In the genomic region with DNA sequence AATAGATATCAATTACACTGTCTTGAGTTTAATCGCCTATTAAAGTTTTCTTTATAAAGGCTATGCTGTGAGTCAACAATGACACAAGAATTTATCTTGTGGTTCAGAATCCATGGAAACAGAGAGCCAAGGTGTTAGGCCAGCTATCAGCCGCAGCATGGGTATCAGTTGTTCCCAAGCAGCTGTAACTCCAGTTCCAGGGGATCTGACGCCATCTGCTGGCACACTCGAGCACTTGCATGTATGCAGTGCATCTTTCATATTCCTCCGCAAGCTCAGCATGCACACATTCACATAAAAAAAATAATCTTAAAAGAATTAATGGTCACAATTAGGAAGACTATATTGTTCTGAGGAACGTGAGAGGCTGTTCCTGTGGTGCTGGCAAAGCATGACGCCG, we compare ENCODE assay signal across 9 mouse cellular contexts. TPM values are rescaled to one million over a fixed set of nuclear protein-coding genes. Genes with fewer than 3 reads are reported as not detected.
DNase-seq lines count a peak whose midpoint lies in the region; ATAC-seq and TF ChIP-seq lines count a peak whose summit lies in the region.
"Had no signal": no experiment of that assay in that cellular context is flagged by ENCODE, and none has a peak within 500 bp of the region (broad histone marks: within the 10 kb centered on the region; RNA-seq: fewer than 3 reads in every experiment).

No protein-coding gene starts in this region.

- no peaks in the 10 kb centered on the region for H3K36me3 ChIP-seq in liver, adult 2 months (ENCODE audit: control insufficient read depth, insufficient read depth, low read length)
- no peaks in the 10 kb centered on the region for H3K36me3 ChIP-seq in liver, embryonic 11.5 days (ENCODE audit: control insufficient read depth, insufficient read depth, low read length)
- H3K36me3 ChIP-seq: heart, embryonic 15.5 days had no signal

- 44% methylated on average over 8 of the region's 8 CpGs for WGBS in liver, adult 2 months
- 45% methylated on average over 8 of the region's 8 CpGs for WGBS in liver, embryonic 11.5 days

- ATAC-seq in liver, embryonic 11.5 days (replicated peaks; ENCODE audit: low FRiP score): no peak
- no peak for ATAC-seq in inflammation-experienced regulatory T-cells, adult 6 months

- H3K4me2 ChIP-seq in liver, embryonic 11.5 days: no peak overlapping the region
- H3K4me2 ChIP-seq: heart, embryonic 15.5 days had no signal

- no peaks in the 10 kb centered on the region for H3K9me3 ChIP-seq in liver, embryonic 11.5 days (ENCODE audit: control insufficient read depth, low read length)
- H3K9me3 ChIP-seq: heart, embryonic 15.5 days had no signal

- TF ChIP-seq CTCF in liver, adult 2 months (IDR thresholded peaks at IDR 0.05; ENCODE audit: low read depth, low read length): peak; percentile 55

- H3K27me3 ChIP-seq in liver, adult 2 months (ENCODE audit: control insufficient read depth, insufficient read depth, low read length): no peaks in the 10 kb centered on the region
- no peaks in the 10 kb centered on the region for H3K27me3 ChIP-seq in liver, embryonic 11.5 days (replicated peaks; ENCODE audit: control insufficient read depth, insufficient read depth, low read length)

- TF ChIP-seq POLR2A in liver, adult 2 months (IDR thresholded peaks at IDR 0.05; ENCODE audit: extremely low read depth, insufficient read depth, low read length): no peak

- H3K9ac ChIP-seq in liver, adult 2 months (ENCODE audit: low read depth, low read length): no peak overlapping the region
- no peak overlapping the region for H3K9ac ChIP-seq in liver, embryonic 11.5 days (ENCODE audit: low read depth, low read length)
- H3K9ac ChIP-seq: heart, embryonic 15.5 days had no signal

- H3K4me1 ChIP-seq in liver, adult 2 months (ENCODE audit: control insufficient read depth, insufficient read depth, low read length): no peaks in the 10 kb centered on the region
- H3K4me1 ChIP-seq in liver, embryonic 11.5 days (replicated peaks; ENCODE audit: control insufficient read depth, insufficient read depth, low read length): no peaks in the 10 kb centered on the region
- H3K4me1 ChIP-seq: heart, embryonic 15.5 days had no signal

- H3K27ac ChIP-seq in liver, adult 2 months (replicated peaks; ENCODE audit: insufficient read depth, low read depth, low read length): no peak overlapping the region
- no peak overlapping the region for H3K27ac ChIP-seq in liver, embryonic 11.5 days (ENCODE audit: low read depth, low read length)
- H3K27ac ChIP-seq: heart, embryonic 15.5 days; macrophage had no signal

- no peak overlapping the region for H3K4me3 ChIP-seq in liver, adult 2 months (ENCODE audit: insufficient read depth, low read depth, low read length)
- H3K4me3 ChIP-seq in liver, embryonic 11.5 days (ENCODE audit: low read depth, low read length): no peak overlapping the region
- H3K4me3 ChIP-seq: heart, embryonic 15.5 days had no signal

- no peaks in the 10 kb centered on the region for H3K79me2 ChIP-seq in liver, adult 2 months (ENCODE audit: control insufficient read depth, insufficient read depth, low read length)

- peak; percentile 43 for DNase-seq in liver, adult 2 months (ENCODE audit: extremely low read depth, low read depth, low spot score)
- DNase-seq in liver, embryonic 11.5 days (ENCODE audit: low spot score): no peak
- DNase-seq in R1 (ENCODE audit: low read depth, low spot score): peak; percentile 70
- DNase-seq in c-Kit-positive CD71-positive TER-119-positive erythroid progenitor cells, embryonic 14.5 days (ENCODE audit: low spot score): peak; percentile 3
- peak; percentile 29 to 53 for DNase-seq in frontal cortex, postnatal 36 days (ENCODE audit: low spot score in 2 of 2)
- DNase-seq in lung, postnatal 25 days (ENCODE audit: low spot score): peak; percentile 46

RNA-seq across cellular contexts. Expression of a gene that starts 45.5 kb away (rescaled TPM):
- total RNA-seq in liver, adult 2 months (2014; rRNA removed): 0.18 and 0.20 TPM in 2 replicates
- polyA plus RNA-seq in liver, adult 2 months (2012; rRNA removed): 0.02 TPM in 1 of 2 replicates, not detected in the other
- 0.35 and 0.58 TPM in 2 replicates for polyA plus RNA-seq in liver, embryonic 11.5 days (2014; fragmentation: Nextera tagmentation; extraction: Ambion mirVana)
- polyA plus RNA-seq in inflammation-experienced regulatory T-cells, adult 6 months (2017; shearing (Covaris generic)): not detected
- polyA plus RNA-seq: macrophage had no signal
